Mouse (Mus musculus) left cerebral cortex, postnatal 25 days (tissue): ENCODE measurements at regions not wholly inside any gene's neighbourhood (a gene's known extent, or its start where the extent isn't known, plus 50 kb on each side); places are given as distances from the start of the nearest gene placed in this dataset.
A peak's percentile ranks its signal among the peaks of the same experiment; 100 is the strongest.

Experiments used
- DNase-seq, 2 experiments: peaks; one replicate each; pipeline ENCODE4 v3.0.0; 2022; ENCODE audit warnings: low spot score in 2 of 2, mixed read lengths in 1 of 2
- intact Hi-C: fragments of 180-260 bp; cut with DNase I; formaldehyde crosslinking; loops from one replicate; pipeline ENCODE4 v1.15.1; 2025

- no peak for DNase-seq
Measured at GRCm38 (mm10) chr2:99180043-99180442, 512.9 kb upstream of the Gm10800 start.

GRCm38 (mm10) chr2:99170521-99170920 lies 503.4 kb upstream of the Gm10800 start:
- intact Hi-C loops, result no loop called here

More at GRCm38 (mm10) chr2:99180043-99180442, 512.9 kb upstream of the Gm10800 start:
- intact Hi-C loops, result no loop called here

More at GRCm38 (mm10) chr2:99170521-99170920, 503.4 kb upstream of the Gm10800 start:
- DNase-seq, result peak in 1 of 2 experiments; percentile 63
